Mouse (Mus musculus) hindbrain, embryonic 10.5 days (tissue): ENCODE measurements around the gene Iqub. TPM values are rescaled to one million over a fixed set of nuclear protein-coding genes. Genes with fewer than 3 reads are reported as not detected.

Experiments
- DNase-seq: peaks from one replicate; pipeline ENCODE4 v3.0.0-alpha.2; 2017; ENCODE audit warnings: low spot score
- H3K27ac ChIP-seq: fragments of 300-500 bp; sonication (generic); 2 replicates; pipeline ENCODE4 v1.5.1; 2016; ENCODE audit warnings: mild to moderate bottlenecking, moderate library complexity
- H3K27me3 ChIP-seq: fragments of 300-500 bp; sonication (generic); 2 replicates; pipeline ENCODE4 v1.6.1; 2016; ENCODE audit warnings: mild to moderate bottlenecking; ENCODE audit not compliant: poor library complexity, insufficient read depth, severe bottlenecking
- H3K36me3 ChIP-seq: fragments of 300-500 bp; sonication (generic); 2 replicates; pipeline ENCODE4 v1.6.1; 2016; ENCODE audit warnings: mild to moderate bottlenecking, moderate library complexity
- H3K4me1 ChIP-seq: fragments of 300-500 bp; sonication (generic); replicated peaks from 2 replicates; pipeline ENCODE4 v1.6.1; 2016; ENCODE audit warnings: mild to moderate bottlenecking
- H3K4me3 ChIP-seq: fragments of 300-500 bp; sonication (generic); 2 replicates; pipeline ENCODE4 v1.5.1; 2016; ENCODE audit warnings: mild to moderate bottlenecking, moderate library complexity
- H3K9me3 ChIP-seq: fragments of 300-500 bp; sonication (generic); 2 replicates; pipeline ENCODE4 v1.6.1; 2016; ENCODE audit warnings: mild to moderate bottlenecking, moderate library complexity
- WGBS: fragments of 180-500 bp; shearing (Covaris S2); methylation state at CpG from one replicate; pipeline ENCODE4 v1.1.7; 2016; 5-methylcytosine and 5-hydroxymethylcytosine counted together
- polyA plus RNA-seq: library from polyadenylated mRNA; unstranded; fragments of >200 nt; fragmentation: Nextera tagmentation; extraction: Ambion mirVana; gene quantifications from 2 replicates; pipeline ENCODE4 v1.2.1, GENCODE M21; 2016

The Iqub gene
- polyA plus RNA-seq, 1 experiment from 2014 or later: 2.3 TPM

DNA sequence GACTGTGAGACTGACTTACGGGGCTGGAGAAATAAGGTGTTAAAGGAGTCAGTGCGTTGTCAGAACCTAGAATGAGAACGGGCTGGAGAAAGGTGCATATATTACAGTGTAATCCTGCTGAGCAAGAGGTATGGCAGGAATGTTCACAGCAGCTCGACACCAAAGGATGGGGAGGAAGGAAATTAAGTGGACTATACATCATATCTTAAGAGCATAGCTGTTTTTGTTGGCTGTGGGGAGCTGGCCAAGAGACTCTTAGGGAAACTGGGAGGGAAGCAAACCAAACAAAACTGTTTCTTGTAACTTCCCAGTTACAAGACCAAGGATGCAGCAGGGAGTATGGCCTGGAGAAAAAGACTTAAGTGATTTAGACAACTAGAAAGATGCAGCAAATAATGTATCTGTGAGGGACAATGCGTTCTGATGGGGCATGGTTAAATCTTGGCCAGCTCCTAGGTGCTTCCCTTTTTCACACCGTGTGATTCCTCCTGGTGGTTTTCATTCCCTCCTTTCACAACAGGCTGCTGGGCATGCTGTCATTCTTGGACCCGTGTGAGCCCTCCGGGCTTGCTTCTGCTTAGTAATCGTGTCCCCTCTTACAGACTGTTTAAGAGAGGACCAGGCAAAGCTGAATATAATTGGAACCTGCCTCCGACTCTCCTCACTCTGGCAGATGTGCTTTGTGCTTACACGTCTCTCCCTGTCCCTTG lies 16.0 kb upstream of the Iqub start:
- H3K27ac ChIP-seq: no peak overlapping the region

GRCm38 (mm10) chr6:24530166-24530565 lies 15.3 kb upstream of the Iqub start:
- DNase-seq: peak; percentile 35
- no peaks in the 10 kb centered on the region for H3K9me3 ChIP-seq
- no peaks in the 10 kb centered on the region for H3K36me3 ChIP-seq
- WGBS: 29% methylated on average over 4 of the region's 4 CpGs
- H3K4me1 ChIP-seq: peaks cover 21% of the 10 kb centered on the region
- H3K27ac ChIP-seq: 0 out of 2 replicates have a peak overlapping the region, but pooled peaks have one; percentile 45
- H3K4me3 ChIP-seq: peak overlapping the region; percentile 16
- no peaks in the 10 kb centered on the region for H3K27me3 ChIP-seq

More for the DNA sequence above, 16.0 kb upstream of the Iqub start:
- Histone ChIP-seq H3K4me3 (peak overlapping the region; percentile 16; the same call in 1 of the 2 replicates), H3K9me3 (no peaks in the 10 kb centered on the region), H3K36me3 (no peaks in the 10 kb centered on the region), H3K4me1 (peaks cover 19% of the 10 kb centered on the region), H3K27me3 (no peaks in the 10 kb centered on the region)
- 63% methylated on average over 11 of the region's 11 CpGs for WGBS
- DNase-seq: no peak

GRCm38 (mm10) chr6:24528064-24528243 lies 13.1 kb upstream of the Iqub start, which contains the start of gene Asb15:
Gene Asb15 (plus strand): TSS chr6:24528144.
- no peaks in the 10 kb centered on the region for H3K27me3 ChIP-seq
- no peak for DNase-seq
- peak within 1 kb of the TSS; percentile 85 for H3K4me3 ChIP-seq
- peak within 1 kb of the TSS; percentile 85 for H3K27ac ChIP-seq
- H3K9me3 ChIP-seq: no peaks in the 10 kb centered on the region
- H3K4me1 ChIP-seq: peaks cover 21% of the 10 kb centered on the region
- peaks cover 13% of the 10 kb centered on the region; the same call in 1 of the 2 replicates for H3K36me3 ChIP-seq
- WGBS: 51% methylated on average over 2 of the region's 2 CpGs

- H3K27ac ChIP-seq: peak within 1 kb of the TSS; percentile 85
- peaks cover 16% of the 10 kb centered on the region for H3K36me3 ChIP-seq
- WGBS: under 1% methylated on average over 53 of the region's 53 CpGs
- H3K9me3 ChIP-seq: no peaks in the 10 kb centered on the region
- DNase-seq: peak; percentile 94
- peak within 1 kb of the TSS; percentile 85 for H3K4me3 ChIP-seq
- no peaks in the 10 kb centered on the region for H3K27me3 ChIP-seq
- H3K4me1 ChIP-seq: peaks cover 21% of the 10 kb centered on the region
These were observed 12.5 kb upstream of the Iqub start, which contains the start of gene Ndufa5 for GRCm38 (mm10) chr6:24527155-24528063. Gene Ndufa5 (minus strand): TSS chr6:24528013.

GRCm38 (mm10) chr6:24525705-24526104 lies 10.8 kb upstream of the Iqub start:
- Histone ChIP-seq H3K36me3 (peaks cover 32% of the 10 kb centered on the region), H3K27me3 (no peaks in the 10 kb centered on the region), H3K27ac (no peak overlapping the region), H3K4me3 (no peak overlapping the region), H3K9me3 (no peaks in the 10 kb centered on the region), H3K4me1 (peaks cover 21% of the 10 kb centered on the region)
- 91% methylated on average over 3 of the region's 3 CpGs for WGBS
- no peak for DNase-seq

DNA sequence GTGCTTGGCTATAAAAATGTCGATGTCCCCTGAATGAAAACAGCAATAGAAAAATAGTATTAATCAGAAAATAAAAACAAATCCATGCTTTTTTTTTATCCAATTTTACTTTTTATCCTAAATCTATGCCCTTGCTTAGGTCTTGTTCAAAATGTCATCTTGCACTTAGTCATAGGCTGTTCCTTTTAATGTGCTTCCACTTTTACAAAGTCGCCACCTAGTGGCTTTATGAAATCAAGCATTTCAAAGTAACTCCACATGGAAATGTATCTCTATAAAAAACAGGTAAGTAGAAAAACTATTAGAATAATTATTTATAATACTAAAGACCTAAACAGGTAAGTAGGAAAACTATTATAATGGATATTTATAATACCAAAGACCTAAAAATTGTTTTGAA lies 1.3 kb upstream of the Iqub start:
- Histone ChIP-seq H3K4me1 (peaks cover 9% of the 10 kb centered on the region), H3K27ac (no peak overlapping the region), H3K36me3 (peaks cover 25% of the 10 kb centered on the region), H3K9me3 (no peaks in the 10 kb centered on the region), H3K4me3 (no peak overlapping the region), H3K27me3 (no peaks in the 10 kb centered on the region)
- WGBS: 44% methylated on average over 2 of the region's 2 CpGs
- DNase-seq: no peak

DNA sequence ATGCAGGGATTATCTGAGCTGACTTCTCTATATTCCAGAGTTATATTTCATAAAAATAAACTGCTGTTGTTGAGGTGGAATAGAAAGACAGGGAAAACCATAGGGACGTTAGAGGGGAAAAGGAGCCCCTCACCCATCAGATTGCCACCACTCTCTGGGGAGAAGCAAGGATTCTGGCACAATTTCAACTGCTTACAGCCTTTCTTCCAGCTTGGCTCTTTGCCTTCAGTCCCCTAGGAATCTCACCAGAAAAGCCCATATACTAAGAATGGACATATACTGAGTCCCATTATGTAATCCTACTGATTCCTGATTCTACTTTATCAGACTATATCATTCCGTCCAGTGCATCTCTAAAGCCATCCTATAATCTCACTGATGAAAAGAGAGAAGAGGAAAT lies 10.7 kb downstream of the Iqub start:
- H3K9me3 ChIP-seq: no peaks in the 10 kb centered on the region
- H3K27ac ChIP-seq: no peak overlapping the region
- DNase-seq: no peak
- H3K4me3 ChIP-seq: no peak overlapping the region
- 80% methylated on average over 2 of the region's 2 CpGs for WGBS
- no peaks in the 10 kb centered on the region for H3K27me3 ChIP-seq
- no peaks in the 10 kb centered on the region for H3K4me1 ChIP-seq
- H3K36me3 ChIP-seq: no peaks in the 10 kb centered on the region

GRCm38 (mm10) chr6:24490341-24490740 lies 24.5 kb downstream of the Iqub start:
- 16% methylated on average over 1 of the region's 1 CpGs for WGBS
- H3K4me1 ChIP-seq: no peaks in the 10 kb centered on the region
- no peak for DNase-seq

DNA sequence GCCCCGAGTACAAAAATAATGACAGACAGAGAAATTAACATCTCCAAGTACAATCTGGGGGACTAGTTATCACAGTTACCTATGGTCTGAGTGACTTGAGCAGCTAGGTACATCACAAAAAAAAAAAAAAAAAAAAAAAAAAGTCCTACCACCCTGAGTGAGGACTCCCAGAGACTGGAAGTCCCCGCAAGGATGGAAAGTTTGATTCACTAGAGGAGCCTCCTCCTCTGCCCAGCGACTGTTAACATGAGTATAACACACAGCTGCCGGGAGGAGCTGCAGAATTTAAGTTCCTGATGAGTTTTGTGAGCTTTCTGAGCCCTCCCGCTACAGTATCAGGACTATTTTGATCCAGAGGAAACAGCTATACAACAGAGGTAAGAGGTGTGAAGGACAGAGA lies 28.3 kb downstream of the Iqub start:
- 81% methylated on average over 5 of the region's 5 CpGs for WGBS
- no peaks in the 10 kb centered on the region for H3K36me3 ChIP-seq
- H3K4me3 ChIP-seq: no peak overlapping the region
- no peak overlapping the region for H3K27ac ChIP-seq
- no peaks in the 10 kb centered on the region for H3K9me3 ChIP-seq
- H3K4me1 ChIP-seq: no peaks in the 10 kb centered on the region
- DNase-seq: no peak
- no peaks in the 10 kb centered on the region for H3K27me3 ChIP-seq

More at GRCm38 (mm10) chr6:24490341-24490740, 24.5 kb downstream of the Iqub start:
- Histone ChIP-seq H3K4me3 (no peak overlapping the region), H3K27ac (no peak overlapping the region), H3K36me3 (no peaks in the 10 kb centered on the region), H3K27me3 (no peaks in the 10 kb centered on the region), H3K9me3 (no peaks in the 10 kb centered on the region)

DNA sequence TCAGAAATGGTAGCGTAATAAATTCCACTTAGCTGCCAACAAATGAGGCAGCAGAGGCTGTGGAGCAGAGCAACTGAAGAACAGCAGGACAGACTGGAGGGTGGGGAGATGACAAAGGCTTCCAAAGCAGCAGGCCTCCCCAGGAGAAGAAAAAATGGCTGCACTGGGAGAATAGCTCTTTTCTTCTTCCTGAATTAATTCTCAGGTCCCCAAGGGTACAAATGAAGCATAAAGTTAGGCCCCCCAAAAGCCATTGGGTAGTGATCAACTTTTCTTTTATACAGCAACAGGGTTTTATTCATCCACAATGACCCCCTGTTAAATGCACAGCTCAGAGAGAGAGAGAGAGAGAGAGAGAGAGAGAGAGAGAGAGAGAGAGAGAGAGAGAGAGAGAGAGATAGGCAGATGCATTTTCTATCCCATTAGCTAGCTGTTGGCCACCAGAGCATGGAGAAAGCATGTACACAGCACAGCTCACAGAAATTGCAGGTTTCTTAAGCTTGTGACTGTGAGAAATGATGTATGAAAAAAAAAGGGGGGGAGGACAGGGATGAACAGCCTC lies 44.2 kb downstream of the Iqub start:
- Histone ChIP-seq H3K27me3 (no peaks in the 10 kb centered on the region; the same call in 1 of the 2 replicates), H3K9me3 (no peaks in the 10 kb centered on the region), H3K36me3 (no peaks in the 10 kb centered on the region), H3K27ac (no peak overlapping the region), H3K4me3 (no peak overlapping the region), H3K4me1 (peaks cover 5% of the 10 kb centered on the region)
- WGBS: 17% methylated on average over 1 of the region's 1 CpGs
- no peak for DNase-seq

DNA sequence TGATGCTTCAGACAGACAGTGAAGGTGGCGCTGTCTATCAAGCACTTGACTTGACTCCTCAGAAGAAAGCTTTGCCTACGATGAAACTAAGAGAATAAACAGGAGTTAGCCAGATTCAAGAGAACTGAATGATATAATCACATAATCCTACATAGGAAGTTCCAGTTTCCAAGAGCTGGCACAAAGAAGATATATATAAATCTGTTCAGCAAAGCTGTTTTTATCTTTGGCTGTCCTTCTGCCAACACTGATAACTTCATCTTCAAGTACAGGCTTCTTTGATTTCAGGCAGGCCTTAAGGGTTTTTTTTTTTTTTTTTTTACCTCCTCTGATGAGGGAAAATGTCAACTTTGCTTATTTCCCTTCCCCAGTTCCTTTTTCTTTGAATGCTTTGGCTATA lies 44.7 kb downstream of the Iqub start:
- H3K4me1 ChIP-seq: peaks cover 5% of the 10 kb centered on the region
- H3K36me3 ChIP-seq: no peaks in the 10 kb centered on the region
- DNase-seq: no peak
- H3K27me3 ChIP-seq: no peaks in the 10 kb centered on the region; the same call in 1 of the 2 replicates
- WGBS: 83% methylated on average over 2 of the region's 2 CpGs
- H3K4me3 ChIP-seq: no peak overlapping the region
- no peaks in the 10 kb centered on the region for H3K9me3 ChIP-seq
- no peak overlapping the region for H3K27ac ChIP-seq

- 46% methylated on average over 7 of the region's 7 CpGs for WGBS
- Histone ChIP-seq H3K27me3 (no peaks in the 10 kb centered on the region), H3K9me3 (no peaks in the 10 kb centered on the region), H3K4me1 (no peaks in the 10 kb centered on the region), H3K27ac (no peak overlapping the region), H3K4me3 (no peak overlapping the region), H3K36me3 (no peaks in the 10 kb centered on the region)
- peak; percentile 38 for DNase-seq
These were observed 58.8 kb downstream of the Iqub start for GRCm38 (mm10) chr6:24456097-24456496.
